Mouse (Mus musculus): ENCODE measurements around the gene Dop1b.
A peak's percentile ranks its signal among the peaks of the same experiment; 100 is the strongest.

Dop1b gene

GRCm38 (mm10) chr16:93712966-93713365 is 1.3 kb downstream of the Dop1b start:
- DNase-seq (ENCODE audit: low spot score in 2 of 2): peak in 1 of 2 experiments; percentile 23

- DNase-seq (ENCODE audit: low spot score in 2 of 2): peak; percentile 16 to 30
Observed at GRCm38 (mm10) chr16:93714426-93714825, 2.7 kb downstream of the Dop1b start.

- no peak for DNase-seq (ENCODE audit: low spot score in 2 of 2)
Observed at GRCm38 (mm10) chr16:93715826-93716225, 4.1 kb downstream of the Dop1b start.

GRCm38 (mm10) chr16:93717299-93717703 is 5.6 kb downstream of the Dop1b start:
- DNase-seq (ENCODE audit: low spot score in 2 of 2): peak; percentile 56 to 85

GRCm38 (mm10) chr16:93721771-93722170 is 10.1 kb downstream of the Dop1b start:
- no peak for DNase-seq (ENCODE audit: low spot score in 2 of 2)

- DNase-seq (ENCODE audit: low spot score in 2 of 2): no peak
Observed at GRCm38 (mm10) chr16:93722476-93722875, 10.8 kb downstream of the Dop1b start.

GRCm38 (mm10) chr16:93725417-93726144 is 13.9 kb downstream of the Dop1b start:
- DNase-seq (ENCODE audit: low spot score in 2 of 2): no peak

GRCm38 (mm10) chr16:93726186-93726585 is 14.5 kb downstream of the Dop1b start:
- DNase-seq (ENCODE audit: low spot score in 2 of 2): no peak

- no peak for DNase-seq (ENCODE audit: low spot score in 2 of 2)
Observed at GRCm38 (mm10) chr16:93728676-93729075, 17.0 kb downstream of the Dop1b start.

GRCm38 (mm10) chr16:93729801-93730721 is 18.4 kb downstream of the Dop1b start:
- DNase-seq (ENCODE audit: low spot score in 2 of 2): no peak

- DNase-seq (ENCODE audit: low spot score in 2 of 2): no peak
Observed at GRCm38 (mm10) chr16:93731310-93731709, 19.6 kb downstream of the Dop1b start.

GRCm38 (mm10) chr16:93732875-93733569 is 21.3 kb downstream of the Dop1b start:
- no peak for DNase-seq (ENCODE audit: low spot score in 2 of 2)

- no peak for DNase-seq (ENCODE audit: low spot score in 2 of 2)
Observed at GRCm38 (mm10) chr16:93739251-93739650, 27.5 kb downstream of the Dop1b start.

- no peak for DNase-seq (ENCODE audit: low spot score in 2 of 2)
Observed at GRCm38 (mm10) chr16:93742903-93743302, 31.2 kb downstream of the Dop1b start.

GRCm38 (mm10) chr16:93744049-93744490 is 32.4 kb downstream of the Dop1b start:
- peak in 1 of 2 experiments; percentile 44 for DNase-seq (ENCODE audit: low spot score in 2 of 2)

- peak in 1 of 2 experiments; percentile 61 for DNase-seq (ENCODE audit: low spot score in 2 of 2)
Observed at GRCm38 (mm10) chr16:93744804-93745340, 33.2 kb downstream of the Dop1b start.

GRCm38 (mm10) chr16:93746397-93746796 is 34.7 kb downstream of the Dop1b start:
- no peak for DNase-seq (ENCODE audit: low spot score in 2 of 2)

- DNase-seq (ENCODE audit: low spot score in 2 of 2): peak in 1 of 2 experiments; percentile 58
Observed at GRCm38 (mm10) chr16:93746957-93747356, 35.3 kb downstream of the Dop1b start.

- no peak for DNase-seq (ENCODE audit: low spot score in 2 of 2)
Observed at GRCm38 (mm10) chr16:93747421-93747820, 35.7 kb downstream of the Dop1b start.

GRCm38 (mm10) chr16:93749147-93749910 is 37.6 kb downstream of the Dop1b start:
- no peak for DNase-seq (ENCODE audit: low spot score in 2 of 2)

GRCm38 (mm10) chr16:93750464-93750863 is 38.8 kb downstream of the Dop1b start:
- DNase-seq (ENCODE audit: low spot score in 2 of 2): no peak

Data from spleen, postnatal 10 days (tissue).